Mouse (Mus musculus) frontal cortex, adult (tissue): Measurements from ENCODE around the gene Gm4491.
"Not testable (repeated sequence)": the region's sequence is repeated elsewhere in the genome, so short reads cannot be mapped to it uniquely, and the experiment has no call there.

Source experiments
- ATAC-seq: cut with Nextera tagmentation; 2 replicates; pipeline ENCODE4 v1.9.2; 2017; ENCODE audit warnings: mild to moderate bottlenecking, moderate library complexity, mixed read lengths; ENCODE audit not compliant: low TSS enrichment

Gm4491 gene

GRCm38 (mm10) chr14:57084180-57084668 lies 31.5 kb downstream of the Gm4491 start:
- ATAC-seq = no peak

- ATAC-seq = no peak
Observed at GRCm38 (mm10) chr14:57082863-57083262, 32.8 kb downstream of the Gm4491 start.

- no peak for ATAC-seq
Observed at GRCm38 (mm10) chr14:57075537-57075936, 40.1 kb downstream of the Gm4491 start.

- not testable (repeated sequence) for ATAC-seq
Observed at GRCm38 (mm10) chr14:57069906-57070305, 45.8 kb downstream of the Gm4491 start.

GRCm38 (mm10) chr14:57066053-57066452 lies 49.6 kb downstream of the Gm4491 start:
- no peak for ATAC-seq
